Mouse (Mus musculus): ENCODE measurements around the gene Retn. TPM values are rescaled to one million over a fixed set of nuclear protein-coding genes. Genes with fewer than 3 reads are reported as not detected.

Gene Retn
- total RNA-seq, 1 experiment from 2014 or later, result 19.9 TPM

Other genes with a start within 250 kb of the Retn start
- gene Pex11g, start 188.1 kb upstream of the Retn start, total RNA-seq (2021), result 12.8 and 13.5 TPM in 2 replicates
- not detected in 2 replicates for gene Tex45, start 184.9 kb upstream of the Retn start, total RNA-seq (2021)
- 19.2 and 24.7 TPM in 2 replicates for gene Zfp358, start 162.6 kb upstream of the Retn start, total RNA-seq (2021)
- gene Mcoln1, start 155.3 kb upstream of the Retn start, total RNA-seq (2021), result 31.8 and 37.5 TPM in 2 replicates
- 29.9 and 41.0 TPM in 2 replicates for gene Pnpla6, start 140.4 kb upstream of the Retn start, total RNA-seq (2021)
- gene C330021F23Rik, start 87.8 kb upstream of the Retn start, total RNA-seq (2021), result 0.52 TPM in 1 of 2 replicates, not detected in the other
- gene Camsap3, start 68.5 kb upstream of the Retn start, total RNA-seq (2021), result 8.8 and 10.3 TPM in 2 replicates
- 31.5 and 38.2 TPM in 2 replicates for gene Xab2, start 34.5 kb upstream of the Retn start, total RNA-seq (2021)
- gene Pet100, start 34.2 kb upstream of the Retn start, total RNA-seq (2021), result 121 TPM in 2 replicates
- gene Pcp2, start 30.2 kb upstream of the Retn start, total RNA-seq (2021), result not detected in 2 replicates
- gene Stxbp2, start 24.8 kb upstream of the Retn start, total RNA-seq (2021), result 79.6 and 116 TPM in 2 replicates
- gene Mcemp1, start 10.0 kb downstream of the Retn start, total RNA-seq (2021), result 0.37 and 0.75 TPM in 2 replicates
- 26.9 and 29.5 TPM in 2 replicates for gene Fcor, start 16.6 kb downstream of the Retn start, total RNA-seq (2021)
- gene Trappc5, start 20.5 kb downstream of the Retn start, total RNA-seq (2021), result 19.6 and 22.0 TPM in 2 replicates
- gene Fcer2a, start 38.4 kb downstream of the Retn start, total RNA-seq (2021), result 0.63 and 11.8 TPM in 2 replicates
- 2.6 and 7.4 TPM in 2 replicates for gene Clec4g, start 64.9 kb downstream of the Retn start, total RNA-seq (2021)
- 0.52 and 0.94 TPM in 2 replicates for gene Cd209a, start 93.2 kb downstream of the Retn start, total RNA-seq (2021)
- gene Cd209e, start 198.5 kb downstream of the Retn start, total RNA-seq (2021), result not detected in 2 replicates
- 0.63 and 1.5 TPM in 2 replicates for gene Cd209d, start 222.8 kb downstream of the Retn start, total RNA-seq (2021)